Mouse (Mus musculus): ENCODE results near the gene Nfkbil1. TPM values are rescaled to one million over a fixed set of nuclear protein-coding genes. Genes with fewer than 3 reads are reported as not detected.

Nfkbil1 gene
- total and polyA plus RNA-seq, 2 experiments from 2014 or later = 12.4 to 17.1 TPM

GRCm38 (mm10) chr17:35225456-35225855 is 10.1 kb downstream of the Nfkbil1 start:
- no peak overlapping the region for H3K9ac ChIP-seq
- 94% methylated on average over 5 of the region's 5 CpGs for WGBS
- no peak overlapping the region for H3K4me3 ChIP-seq (ENCODE audit: low read depth, low read length)
- H3K9me3 ChIP-seq (ENCODE audit: low read length) = no peaks in the 10 kb centered on the region
- no peak for DNase-seq
- H3K27me3 ChIP-seq (ENCODE audit: insufficient read depth, low read length) = no peaks in the 10 kb centered on the region
- no peak overlapping the region for H3K27ac ChIP-seq (ENCODE audit: low read depth, low read length)
- H3K4me2 ChIP-seq (ENCODE audit: low read depth) = no peak overlapping the region
- peaks cover 37% of the 10 kb centered on the region for H3K36me3 ChIP-seq (ENCODE audit: insufficient read depth)
- no peak for ATAC-seq
- H3K4me1 ChIP-seq (ENCODE audit: insufficient read depth) = no peaks in the 10 kb centered on the region
- no peak for TF ChIP-seq CTCF (IDR thresholded peaks at IDR 0.05; ENCODE audit: low read depth)

GRCm38 (mm10) chr17:35224641-35225040 is 11.0 kb downstream of the Nfkbil1 start:
- peaks cover 39% of the 10 kb centered on the region for H3K36me3 ChIP-seq (ENCODE audit: insufficient read depth)
- TF ChIP-seq CTCF (IDR thresholded peaks at IDR 0.05; ENCODE audit: low read depth) = no peak
- no peak overlapping the region for H3K4me2 ChIP-seq (ENCODE audit: low read depth)
- H3K4me3 ChIP-seq (ENCODE audit: low read depth, low read length) = no peak overlapping the region
- DNase-seq (no peak), ATAC-seq (no peak)
- H3K27me3 ChIP-seq (ENCODE audit: insufficient read depth, low read length) = no peaks in the 10 kb centered on the region
- WGBS = 95% methylated on average over 4 of the region's 4 CpGs
- H3K9ac ChIP-seq = no peak overlapping the region
- no peaks in the 10 kb centered on the region for H3K9me3 ChIP-seq (ENCODE audit: low read length)
- H3K27ac ChIP-seq (ENCODE audit: low read depth, low read length) = no peak overlapping the region
- no peaks in the 10 kb centered on the region for H3K4me1 ChIP-seq (ENCODE audit: insufficient read depth)

GRCm38 (mm10) chr17:35222299-35222698 is 13.3 kb downstream of the Nfkbil1 start:
- H3K36me3 ChIP-seq (ENCODE audit: insufficient read depth) = peaks cover 28% of the 10 kb centered on the region
- TF ChIP-seq CTCF (IDR thresholded peaks at IDR 0.05; ENCODE audit: low read depth) = no peak
- H3K27ac ChIP-seq (ENCODE audit: low read depth, low read length) = no peak overlapping the region
- H3K27me3 ChIP-seq (ENCODE audit: insufficient read depth, low read length) = no peaks in the 10 kb centered on the region
- no peak for ATAC-seq
- H3K4me2 ChIP-seq (ENCODE audit: low read depth) = no peak overlapping the region
- no peaks in the 10 kb centered on the region for H3K4me1 ChIP-seq (ENCODE audit: insufficient read depth)
- DNase-seq = no peak
- WGBS = 81% methylated on average over 6 of the region's 6 CpGs
- H3K9ac ChIP-seq = no peak overlapping the region
- no peak overlapping the region for H3K4me3 ChIP-seq (ENCODE audit: low read depth, low read length)
- no peaks in the 10 kb centered on the region for H3K9me3 ChIP-seq (ENCODE audit: low read length)

DNA sequence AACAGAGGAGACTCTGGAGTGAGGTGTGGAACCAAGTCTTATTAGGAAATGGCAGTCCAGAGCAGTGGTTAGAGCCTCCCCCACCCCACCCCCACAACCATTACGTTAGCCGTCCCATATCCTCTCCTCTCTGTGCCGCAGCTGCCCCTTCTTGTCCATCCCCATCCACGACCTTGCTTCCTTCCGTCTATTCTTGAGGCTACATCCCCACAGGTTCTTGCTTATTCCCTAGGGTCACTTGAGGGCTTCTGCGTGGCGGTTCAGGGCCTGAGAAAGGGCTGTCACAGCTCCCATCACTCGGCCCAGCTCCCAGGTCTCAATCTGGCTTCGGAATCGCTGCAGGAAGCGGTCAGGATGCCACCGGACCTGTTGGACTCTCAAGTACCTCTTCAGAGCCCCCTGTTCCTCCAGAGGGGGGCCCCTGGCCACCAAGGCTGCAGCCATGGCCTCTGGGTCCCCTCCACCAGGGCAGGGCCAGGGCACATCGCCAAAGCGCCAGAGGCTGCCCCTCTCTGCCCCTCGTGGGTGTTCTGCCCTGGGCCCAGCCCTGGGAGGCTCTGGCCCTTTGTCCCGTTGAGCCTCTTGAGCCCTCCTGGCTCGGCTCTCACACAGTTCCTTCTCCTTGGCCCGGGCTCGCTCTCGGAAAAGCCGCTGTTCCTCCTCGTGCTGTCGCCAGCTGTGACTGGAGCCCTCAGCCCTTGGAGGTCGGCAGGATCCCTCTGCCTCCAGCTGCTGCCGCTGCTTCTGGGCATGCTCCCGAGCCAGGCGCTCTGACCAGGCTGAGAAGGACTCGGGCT is 15.2 kb downstream of the Nfkbil1 start, which contains the start of gene Gm16181:
TSS of gene Gm16181 (plus strand) at position 679 of the 797 bp plus-strand sequence.
- no peaks in the 10 kb centered on the region for H3K9me3 ChIP-seq (ENCODE audit: low read length)
- no peak within 1 kb of the TSS for H3K9ac ChIP-seq
- no peak within 1 kb of the TSS for H3K4me3 ChIP-seq (ENCODE audit: low read depth, low read length)
- no peaks in the 10 kb centered on the region for H3K27me3 ChIP-seq (ENCODE audit: insufficient read depth, low read length)
- no peak for TF ChIP-seq CTCF (IDR thresholded peaks at IDR 0.05; ENCODE audit: low read depth)
- no peak within 1 kb of the TSS for H3K4me2 ChIP-seq (ENCODE audit: low read depth)
- H3K27ac ChIP-seq (ENCODE audit: low read depth, low read length) = no peak within 1 kb of the TSS
- ATAC-seq (no peak), DNase-seq (no peak)
- H3K36me3 ChIP-seq (ENCODE audit: insufficient read depth) = peaks cover 21% of the 10 kb centered on the region
- WGBS = 80% methylated on average over 25 of the region's 28 CpGs
- no peaks in the 10 kb centered on the region for H3K4me1 ChIP-seq (ENCODE audit: insufficient read depth)

GRCm38 (mm10) chr17:35219601-35220041 is 16.0 kb downstream of the Nfkbil1 start:
- DNase-seq (no peak), ATAC-seq (no peak)
- no peaks in the 10 kb centered on the region for H3K27me3 ChIP-seq (ENCODE audit: insufficient read depth, low read length)
- 91% methylated on average over 6 of the region's 6 CpGs for WGBS
- no peak overlapping the region for H3K27ac ChIP-seq (ENCODE audit: low read depth, low read length)
- no peak overlapping the region for H3K4me3 ChIP-seq (ENCODE audit: low read depth, low read length)
- no peak overlapping the region for H3K4me2 ChIP-seq (ENCODE audit: low read depth)
- peaks cover 19% of the 10 kb centered on the region for H3K36me3 ChIP-seq (ENCODE audit: insufficient read depth)
- no peaks in the 10 kb centered on the region for H3K9me3 ChIP-seq (ENCODE audit: low read length)
- H3K9ac ChIP-seq = no peak overlapping the region
- TF ChIP-seq CTCF (IDR thresholded peaks at IDR 0.05; ENCODE audit: low read depth) = no peak
- no peaks in the 10 kb centered on the region for H3K4me1 ChIP-seq (ENCODE audit: insufficient read depth)

- 82% methylated on average over 18 of the region's 18 CpGs for WGBS
These were observed 16.9 kb downstream of the Nfkbil1 start for GRCm38 (mm10) chr17:35218516-35219193.

DNA sequence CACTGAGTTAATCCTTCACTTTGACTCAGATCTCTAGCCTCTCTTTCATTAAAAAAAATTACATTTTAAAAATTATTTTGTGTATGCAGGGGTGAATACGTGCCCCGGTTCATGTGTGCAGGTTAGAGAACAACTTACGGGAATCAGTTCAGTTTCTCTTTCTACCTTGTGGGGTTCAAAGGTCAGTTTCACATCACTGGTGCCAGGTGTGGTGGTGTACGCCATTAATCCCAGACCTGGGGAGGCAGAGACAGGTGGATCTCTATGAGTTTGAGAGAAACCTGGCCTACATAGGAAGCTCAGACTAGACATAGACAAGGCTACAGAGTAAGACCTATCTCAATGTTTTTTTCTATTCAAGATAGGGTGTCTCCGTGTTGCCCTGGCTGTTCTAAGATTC is 22.5 kb downstream of the Nfkbil1 start:
- no peak for DNase-seq
- Histone ChIP-seq H3K9ac (no peak overlapping the region), H3K4me1 (ENCODE audit: insufficient read depth) (no peaks in the 10 kb centered on the region), H3K27ac (ENCODE audit: low read depth, low read length) (no peak overlapping the region), H3K4me2 (ENCODE audit: low read depth) (no peak overlapping the region), H3K36me3 (ENCODE audit: insufficient read depth) (no peaks in the 10 kb centered on the region), H3K4me3 (ENCODE audit: low read depth, low read length) (no peak overlapping the region), H3K9me3 (ENCODE audit: low read length) (no peaks in the 10 kb centered on the region), H3K27me3 (ENCODE audit: insufficient read depth, low read length) (no peaks in the 10 kb centered on the region)
- WGBS = 92% methylated on average over 5 of the region's 5 CpGs
- no peak for ATAC-seq
- no peak for TF ChIP-seq CTCF (IDR thresholded peaks at IDR 0.05; ENCODE audit: low read depth)

More at GRCm38 (mm10) chr17:35218516-35219193, 16.9 kb downstream of the Nfkbil1 start:
- no peak for TF ChIP-seq CTCF (IDR thresholded peaks at IDR 0.05; ENCODE audit: low read depth)
- H3K27me3 ChIP-seq (ENCODE audit: insufficient read depth, low read length) = no peaks in the 10 kb centered on the region
- no peak overlapping the region for H3K4me3 ChIP-seq (ENCODE audit: low read depth, low read length)
- ATAC-seq = no peak
- H3K4me2 ChIP-seq (ENCODE audit: low read depth) = no peak overlapping the region
- peaks cover 19% of the 10 kb centered on the region for H3K36me3 ChIP-seq (ENCODE audit: insufficient read depth)
- no peak for DNase-seq
- H3K4me1 ChIP-seq (ENCODE audit: insufficient read depth) = no peaks in the 10 kb centered on the region
- no peaks in the 10 kb centered on the region for H3K9me3 ChIP-seq (ENCODE audit: low read length)
- H3K27ac ChIP-seq (ENCODE audit: low read depth, low read length) = no peak overlapping the region
- no peak overlapping the region for H3K9ac ChIP-seq
